Mouse (Mus musculus): ENCODE data around the gene Mfn2. TPM values are rescaled to one million over a fixed set of nuclear protein-coding genes. Genes with fewer than 3 reads are reported as not detected.

Mfn2 gene
- polyA plus RNA-seq, 1 experiment from 2014 or later, result 29.8 TPM

- no peaks in the 10 kb centered on the region for H3K4me1 ChIP-seq (ENCODE audit: control insufficient read depth, insufficient read depth, low read length)
- no peak for ATAC-seq (ENCODE audit: insufficient number of reproducible peaks, insufficient read depth, low FRiP score, low read depth)
- no peak overlapping the region for H3K27ac ChIP-seq (ENCODE audit: low read length)
- H3K27me3 ChIP-seq (ENCODE audit: control insufficient read depth, insufficient read depth, low read length), result no peaks in the 10 kb centered on the region
- H3K36me3 ChIP-seq (ENCODE audit: control insufficient read depth, insufficient read depth, low read length), result peaks cover 53% of the 10 kb centered on the region
- H3K4me2 ChIP-seq (replicated peaks; ENCODE audit: low read depth, low read length), result no peak overlapping the region
- no peaks in the 10 kb centered on the region for H3K9me3 ChIP-seq (ENCODE audit: control insufficient read depth, low read depth, low read length)
- no peak overlapping the region for H3K9ac ChIP-seq (replicated peaks; ENCODE audit: low read depth, low read length)
- H3K4me3 ChIP-seq (ENCODE audit: low read depth, low read length), result no peak overlapping the region
- 83% methylated on average over 4 of the region's 4 CpGs for WGBS
Measured at GRCm38 (mm10) chr4:147888237-147888636, 16.3 kb downstream of the Mfn2 start.

- peaks cover 62% of the 10 kb centered on the region for H3K36me3 ChIP-seq (ENCODE audit: control insufficient read depth, insufficient read depth, low read length)
- no peaks in the 10 kb centered on the region for H3K4me1 ChIP-seq (ENCODE audit: control insufficient read depth, insufficient read depth, low read length)
- ATAC-seq (ENCODE audit: insufficient number of reproducible peaks, insufficient read depth, low FRiP score, low read depth), result no peak
- H3K27me3 ChIP-seq (ENCODE audit: control insufficient read depth, insufficient read depth, low read length), result no peaks in the 10 kb centered on the region
- no peak overlapping the region for H3K4me2 ChIP-seq (replicated peaks; ENCODE audit: low read depth, low read length)
- H3K9ac ChIP-seq (replicated peaks; ENCODE audit: low read depth, low read length), result no peak overlapping the region
- no peak overlapping the region for H3K4me3 ChIP-seq (ENCODE audit: low read depth, low read length)
- WGBS, result 93% methylated on average over 7 of the region's 7 CpGs
- no peak overlapping the region for H3K27ac ChIP-seq (ENCODE audit: low read length)
- H3K9me3 ChIP-seq (ENCODE audit: control insufficient read depth, low read depth, low read length), result no peaks in the 10 kb centered on the region
Measured at GRCm38 (mm10) chr4:147887277-147887676, 17.2 kb downstream of the Mfn2 start.

- 93% methylated on average over 12 of the region's 12 CpGs for WGBS
- H3K9ac ChIP-seq (replicated peaks; ENCODE audit: low read depth, low read length), result no peak overlapping the region
- H3K27me3 ChIP-seq (ENCODE audit: control insufficient read depth, insufficient read depth, low read length), result no peaks in the 10 kb centered on the region
- no peaks in the 10 kb centered on the region for H3K9me3 ChIP-seq (ENCODE audit: control insufficient read depth, low read depth, low read length)
- peaks cover 69% of the 10 kb centered on the region for H3K36me3 ChIP-seq (ENCODE audit: control insufficient read depth, insufficient read depth, low read length)
- ATAC-seq (ENCODE audit: insufficient number of reproducible peaks, insufficient read depth, low FRiP score, low read depth), result no peak
- no peak overlapping the region for H3K4me2 ChIP-seq (replicated peaks; ENCODE audit: low read depth, low read length)
- H3K27ac ChIP-seq (ENCODE audit: low read length), result no peak overlapping the region
- H3K4me3 ChIP-seq (ENCODE audit: low read depth, low read length), result no peak overlapping the region
- H3K4me1 ChIP-seq (ENCODE audit: control insufficient read depth, insufficient read depth, low read length), result no peaks in the 10 kb centered on the region
Measured at GRCm38 (mm10) chr4:147886158-147886557, 18.3 kb downstream of the Mfn2 start.

- Histone ChIP-seq H3K4me2 (replicated peaks; ENCODE audit: low read depth, low read length) (no peak overlapping the region), H3K9ac (replicated peaks; ENCODE audit: low read depth, low read length) (no peak overlapping the region), H3K27ac (ENCODE audit: low read length) (no peak overlapping the region), H3K4me1 (ENCODE audit: control insufficient read depth, insufficient read depth, low read length) (no peaks in the 10 kb centered on the region), H3K9me3 (ENCODE audit: control insufficient read depth, low read depth, low read length) (no peaks in the 10 kb centered on the region), H3K27me3 (ENCODE audit: control insufficient read depth, insufficient read depth, low read length) (no peaks in the 10 kb centered on the region), H3K4me3 (ENCODE audit: low read depth, low read length) (no peak overlapping the region), H3K36me3 (ENCODE audit: control insufficient read depth, insufficient read depth, low read length) (peaks cover 77% of the 10 kb centered on the region)
- ATAC-seq (ENCODE audit: insufficient number of reproducible peaks, insufficient read depth, low FRiP score, low read depth), result no peak
- 97% methylated on average over 3 of the region's 3 CpGs for WGBS
Measured at GRCm38 (mm10) chr4:147884138-147884537, 20.4 kb downstream of the Mfn2 start.

DNA sequence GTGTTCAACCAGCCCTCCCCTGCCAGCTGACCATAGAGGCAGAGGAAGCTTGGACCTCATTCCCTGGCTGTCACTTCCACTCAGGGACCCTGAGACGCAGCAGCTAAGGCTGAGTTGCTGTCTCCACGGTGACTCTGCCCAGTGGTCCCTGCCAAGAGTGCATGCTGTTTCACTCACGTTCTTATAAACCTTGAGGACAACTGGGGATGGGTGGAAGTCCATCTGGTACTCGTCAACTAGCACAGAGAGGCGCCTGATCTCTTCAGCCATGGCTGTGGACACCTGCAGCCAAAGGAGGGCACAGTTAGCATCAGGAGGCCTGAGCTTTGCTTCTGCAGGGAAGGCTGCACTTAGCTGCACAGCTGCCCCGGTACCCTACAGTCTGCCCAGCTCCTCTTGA is 21.5 kb downstream of the Mfn2 start:
- Histone ChIP-seq H3K36me3 (ENCODE audit: control insufficient read depth, insufficient read depth, low read length) (peaks cover 80% of the 10 kb centered on the region), H3K27me3 (ENCODE audit: control insufficient read depth, insufficient read depth, low read length) (no peaks in the 10 kb centered on the region), H3K4me2 (replicated peaks; ENCODE audit: low read depth, low read length) (no peak overlapping the region), H3K27ac (ENCODE audit: low read length) (no peak overlapping the region), H3K9me3 (ENCODE audit: control insufficient read depth, low read depth, low read length) (no peaks in the 10 kb centered on the region), H3K4me3 (ENCODE audit: low read depth, low read length) (no peak overlapping the region), H3K9ac (replicated peaks; ENCODE audit: low read depth, low read length) (no peak overlapping the region), H3K4me1 (ENCODE audit: control insufficient read depth, insufficient read depth, low read length) (no peaks in the 10 kb centered on the region)
- ATAC-seq (ENCODE audit: insufficient number of reproducible peaks, insufficient read depth, low FRiP score, low read depth), result no peak
- 78% methylated on average over 6 of the region's 6 CpGs for WGBS

GRCm38 (mm10) chr4:147881792-147882191 is 22.7 kb downstream of the Mfn2 start:
- WGBS, result 97% methylated on average over 7 of the region's 7 CpGs
- no peaks in the 10 kb centered on the region for H3K4me1 ChIP-seq (ENCODE audit: control insufficient read depth, insufficient read depth, low read length)
- H3K9ac ChIP-seq (replicated peaks; ENCODE audit: low read depth, low read length), result no peak overlapping the region
- H3K4me2 ChIP-seq (replicated peaks; ENCODE audit: low read depth, low read length), result no peak overlapping the region
- no peak overlapping the region for H3K4me3 ChIP-seq (ENCODE audit: low read depth, low read length)
- ATAC-seq (ENCODE audit: insufficient number of reproducible peaks, insufficient read depth, low FRiP score, low read depth), result no peak
- no peak overlapping the region for H3K27ac ChIP-seq (ENCODE audit: low read length)
- H3K36me3 ChIP-seq (ENCODE audit: control insufficient read depth, insufficient read depth, low read length), result peaks cover 76% of the 10 kb centered on the region
- H3K9me3 ChIP-seq (ENCODE audit: control insufficient read depth, low read depth, low read length), result no peaks in the 10 kb centered on the region
- H3K27me3 ChIP-seq (ENCODE audit: control insufficient read depth, insufficient read depth, low read length), result no peaks in the 10 kb centered on the region

DNA sequence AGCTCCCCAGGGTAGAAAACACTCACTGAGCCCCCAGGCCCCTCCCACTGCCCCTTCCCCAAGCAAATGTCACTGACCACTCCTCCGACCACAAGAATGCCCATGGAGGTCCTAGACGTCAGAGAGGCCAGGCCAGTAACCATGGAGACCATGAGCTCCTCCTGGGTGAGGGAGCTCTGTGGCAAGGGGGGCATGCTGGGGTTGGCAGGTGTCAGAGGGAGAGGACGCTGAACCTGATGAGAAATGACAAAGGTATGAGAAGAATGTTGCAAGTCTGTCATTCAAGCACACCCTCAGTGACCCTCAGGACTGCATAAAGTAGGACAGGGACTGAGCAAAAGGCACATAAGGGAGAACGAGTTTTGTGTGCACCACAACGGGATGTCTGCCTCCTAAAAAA is 24.6 kb downstream of the Mfn2 start:
- peak; percentile 20; the same call in 1 of the 2 replicates for ATAC-seq (ENCODE audit: insufficient number of reproducible peaks, insufficient read depth, low FRiP score, low read depth)
- no peaks in the 10 kb centered on the region for H3K27me3 ChIP-seq (ENCODE audit: control insufficient read depth, insufficient read depth, low read length)
- no peaks in the 10 kb centered on the region for H3K9me3 ChIP-seq (ENCODE audit: control insufficient read depth, low read depth, low read length)
- peaks cover 77% of the 10 kb centered on the region for H3K36me3 ChIP-seq (ENCODE audit: control insufficient read depth, insufficient read depth, low read length)
- 48% methylated on average over 5 of the region's 5 CpGs for WGBS
- H3K4me1 ChIP-seq (ENCODE audit: control insufficient read depth, insufficient read depth, low read length), result no peaks in the 10 kb centered on the region
- no peak overlapping the region for H3K4me3 ChIP-seq (ENCODE audit: low read depth, low read length)
- H3K4me2 ChIP-seq (replicated peaks; ENCODE audit: low read depth, low read length), result no peak overlapping the region
- no peak overlapping the region for H3K9ac ChIP-seq (replicated peaks; ENCODE audit: low read depth, low read length)
- no peak overlapping the region for H3K27ac ChIP-seq (ENCODE audit: low read length)

DNA sequence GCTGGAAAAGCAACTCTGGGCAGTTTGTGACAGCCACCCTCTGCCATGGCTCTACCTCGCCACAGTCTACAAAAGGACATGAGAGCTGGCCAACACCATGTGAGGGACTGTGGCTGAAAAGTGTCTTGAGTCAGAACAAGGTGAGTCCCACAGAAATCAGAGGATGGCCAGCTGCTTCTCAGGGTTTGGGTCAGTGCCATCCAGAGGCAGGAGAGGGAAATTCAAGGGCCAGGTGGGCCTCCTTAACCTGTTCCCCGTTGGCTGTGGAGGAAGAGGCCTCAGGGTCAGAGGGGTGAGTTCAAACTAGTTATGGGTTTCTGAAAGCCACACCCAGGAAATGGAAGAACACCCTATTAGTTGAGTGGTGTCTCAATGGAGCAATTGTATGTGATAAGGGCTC is 25.0 kb downstream of the Mfn2 start:
- Histone ChIP-seq H3K9me3 (ENCODE audit: control insufficient read depth, low read depth, low read length) (no peaks in the 10 kb centered on the region), H3K4me2 (replicated peaks; ENCODE audit: low read depth, low read length) (no peak overlapping the region), H3K4me1 (ENCODE audit: control insufficient read depth, insufficient read depth, low read length) (no peaks in the 10 kb centered on the region), H3K36me3 (ENCODE audit: control insufficient read depth, insufficient read depth, low read length) (peaks cover 77% of the 10 kb centered on the region), H3K27me3 (ENCODE audit: control insufficient read depth, insufficient read depth, low read length) (no peaks in the 10 kb centered on the region), H3K27ac (ENCODE audit: low read length) (no peak overlapping the region), H3K4me3 (ENCODE audit: low read depth, low read length) (no peak overlapping the region), H3K9ac (replicated peaks; ENCODE audit: low read depth, low read length) (no peak overlapping the region)
- WGBS, result 60% methylated on average over 2 of the region's 2 CpGs
- ATAC-seq (ENCODE audit: insufficient number of reproducible peaks, insufficient read depth, low FRiP score, low read depth), result no peak

- H3K4me1 ChIP-seq (ENCODE audit: control insufficient read depth, insufficient read depth, low read length), result no peaks in the 10 kb centered on the region
- 98% methylated on average over 9 of the region's 9 CpGs for WGBS
- no peak overlapping the region for H3K9ac ChIP-seq (replicated peaks; ENCODE audit: low read depth, low read length)
- no peak overlapping the region for H3K27ac ChIP-seq (ENCODE audit: low read length)
- ATAC-seq (ENCODE audit: insufficient number of reproducible peaks, insufficient read depth, low FRiP score, low read depth), result no peak
- H3K4me3 ChIP-seq (ENCODE audit: low read depth, low read length), result no peak overlapping the region
- H3K27me3 ChIP-seq (ENCODE audit: control insufficient read depth, insufficient read depth, low read length), result no peaks in the 10 kb centered on the region
- peaks cover 77% of the 10 kb centered on the region for H3K36me3 ChIP-seq (ENCODE audit: control insufficient read depth, insufficient read depth, low read length)
- no peak overlapping the region for H3K4me2 ChIP-seq (replicated peaks; ENCODE audit: low read depth, low read length)
- H3K9me3 ChIP-seq (ENCODE audit: control insufficient read depth, low read depth, low read length), result no peaks in the 10 kb centered on the region
Measured at GRCm38 (mm10) chr4:147878537-147878936, 26.0 kb downstream of the Mfn2 start.
